Mouse (Mus musculus) kidney, postnatal 36 days (tissue): ENCODE data around the gene Rft1.

ENCODE experiments used
- DNase-seq, 2 experiments: peaks; one replicate each; pipeline ENCODE4 v3.0.0; 2021 to 2022; ENCODE audit warnings: mixed read lengths in 2 of 2

Gene Rft1

GRCm38 (mm10) chr14:30630811-30631576 lies 23.2 kb upstream of the Rft1 start:
- peak; percentile 62 to 66 for DNase-seq

- no peak for DNase-seq
These were observed 22.3 kb upstream of the Rft1 start for GRCm38 (mm10) chr14:30631834-30632233.

- no peak for DNase-seq
These were observed 20.5 kb upstream of the Rft1 start for GRCm38 (mm10) chr14:30633708-30634107.

GRCm38 (mm10) chr14:30634418-30634817 lies 19.7 kb upstream of the Rft1 start:
- peak; percentile 48 to 75 for DNase-seq

GRCm38 (mm10) chr14:30635219-30635910 lies 18.8 kb upstream of the Rft1 start:
- DNase-seq: peak; percentile 91

- no peak for DNase-seq
These were observed 17.7 kb upstream of the Rft1 start for GRCm38 (mm10) chr14:30636499-30636898.

GRCm38 (mm10) chr14:30637087-30637486 lies 17.1 kb upstream of the Rft1 start:
- DNase-seq: peak; percentile 84 to 90

- DNase-seq: peak in 1 of 2 experiments; percentile 56
These were observed 16.2 kb upstream of the Rft1 start for GRCm38 (mm10) chr14:30638009-30638408.

GRCm38 (mm10) chr14:30638686-30639085 lies 15.5 kb upstream of the Rft1 start:
- no peak for DNase-seq

- DNase-seq: no peak
These were observed 12.4 kb upstream of the Rft1 start for GRCm38 (mm10) chr14:30641748-30642147.

GRCm38 (mm10) chr14:30644026-30644425 lies 10.1 kb upstream of the Rft1 start:
- DNase-seq: no peak

GRCm38 (mm10) chr14:30645066-30645465 lies 9.1 kb upstream of the Rft1 start:
- DNase-seq: no peak

- no peak for DNase-seq
These were observed 7.7 kb upstream of the Rft1 start for GRCm38 (mm10) chr14:30646486-30646885.

- DNase-seq: no peak
These were observed 5.7 kb upstream of the Rft1 start for GRCm38 (mm10) chr14:30648478-30648877.

GRCm38 (mm10) chr14:30649745-30650144 lies 4.4 kb upstream of the Rft1 start:
- peak in 1 of 2 experiments; percentile 42 for DNase-seq

GRCm38 (mm10) chr14:30650969-30651368 lies 3.2 kb upstream of the Rft1 start:
- peak; percentile 93 to 97 for DNase-seq

GRCm38 (mm10) chr14:30654691-30655228 lies 600 bp downstream of the Rft1 start:
- no peak for DNase-seq

- no peak for DNase-seq
These were observed 1.4 kb downstream of the Rft1 start for GRCm38 (mm10) chr14:30655531-30655930.

GRCm38 (mm10) chr14:30666061-30666460 lies 11.9 kb downstream of the Rft1 start:
- peak; percentile 60 to 69 for DNase-seq

- no peak for DNase-seq
These were observed 12.4 kb downstream of the Rft1 start for GRCm38 (mm10) chr14:30666604-30667003.

- DNase-seq: no peak
These were observed 16.0 kb downstream of the Rft1 start for GRCm38 (mm10) chr14:30670161-30670560.

GRCm38 (mm10) chr14:30671095-30671985 lies 17.2 kb downstream of the Rft1 start:
- DNase-seq: no peak

- DNase-seq: peak; percentile 86 to 93
These were observed 17.8 kb downstream of the Rft1 start for GRCm38 (mm10) chr14:30671986-30672312.
